Mouse (Mus musculus): ENCODE measurements around the gene Fam83f.

Gene Fam83f

DNA sequence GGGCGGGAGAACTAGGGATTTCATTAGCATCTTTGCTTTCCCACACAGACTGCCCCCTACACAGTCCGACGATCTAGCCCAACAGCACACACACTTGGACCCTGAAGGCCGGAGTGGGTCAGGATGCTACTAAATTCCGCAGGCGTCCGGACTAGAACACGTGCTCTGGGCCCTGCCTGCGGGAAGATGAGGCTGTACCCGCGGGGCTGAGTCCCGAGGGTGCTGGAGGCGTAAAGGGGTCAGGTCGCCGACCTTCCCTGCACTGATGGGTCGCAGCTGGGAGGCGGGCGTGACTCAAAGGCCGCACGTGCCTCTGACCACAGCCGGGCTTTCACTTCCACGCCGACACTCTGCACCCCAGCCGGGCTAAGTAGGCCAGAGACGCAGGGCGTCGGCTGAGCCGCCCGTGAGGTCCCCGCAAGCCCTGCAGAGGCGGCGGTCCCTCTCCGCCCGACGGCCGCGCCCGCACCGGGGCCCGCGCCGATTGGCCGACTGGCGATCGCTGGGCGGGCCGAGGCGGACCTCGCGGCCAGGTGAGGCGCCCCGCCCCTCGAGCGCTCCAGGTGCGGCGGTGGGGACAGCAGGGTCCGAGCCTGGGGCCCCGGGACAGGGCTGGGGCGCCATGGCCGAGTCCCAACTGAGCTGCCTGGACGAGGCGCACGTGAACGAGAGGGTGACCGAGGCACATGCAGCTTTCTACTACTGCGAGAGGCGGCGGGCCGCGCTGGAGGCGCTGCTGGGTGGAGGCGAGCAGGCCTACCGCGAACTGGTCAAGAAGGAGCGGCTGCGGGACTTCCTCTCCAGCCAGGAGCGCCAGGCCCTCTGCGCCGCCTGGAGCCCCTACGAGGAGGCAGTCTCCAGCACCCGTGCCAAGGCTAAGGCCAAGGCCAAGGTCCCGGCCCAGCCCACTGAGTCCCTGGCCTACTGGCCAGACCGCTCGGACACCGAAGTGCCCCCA lies at the start of gene Fam83f:
Fam83f (plus strand) TSS at position 553 of the 958 bp plus-strand sequence.
- peak; percentile 64 to 70 for DNase-seq (ENCODE audit: low read depth in 1 of 2, low spot score in 2 of 2)

DNA sequence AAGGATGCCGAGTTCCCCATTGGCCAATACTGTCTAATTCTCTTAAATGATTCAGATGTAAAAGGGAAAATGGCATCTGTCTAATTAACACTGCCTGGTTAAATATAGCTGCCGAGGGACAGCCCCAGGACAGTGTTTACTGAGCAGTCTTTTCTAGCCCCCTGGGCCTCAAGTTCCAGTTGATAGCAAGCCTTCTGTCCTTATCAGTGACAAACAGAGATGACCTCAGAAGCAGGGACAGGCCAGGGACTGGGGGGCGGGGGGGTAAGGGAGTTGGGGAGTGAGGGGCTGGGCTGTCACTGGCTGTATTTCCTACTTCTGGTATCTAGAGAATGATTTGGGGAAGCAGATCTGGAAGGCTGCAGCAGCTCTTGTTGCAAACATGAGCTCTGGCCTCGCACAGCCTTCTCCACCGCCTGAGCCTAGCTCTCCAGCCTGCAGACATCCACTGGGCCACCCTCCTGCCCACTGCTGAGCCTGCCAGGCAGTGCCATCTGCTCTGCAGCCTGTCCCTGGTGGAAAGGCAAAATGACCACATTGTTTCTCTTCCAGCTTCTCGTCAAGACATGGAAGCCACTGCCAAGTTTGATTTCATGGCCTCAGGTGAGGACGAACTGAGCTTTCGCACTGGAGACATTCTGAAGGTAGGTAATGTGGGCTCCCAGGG lies 48.3 kb upstream of the Fam83f start:
- no peak for DNase-seq (ENCODE audit: low read depth in 1 of 2, low spot score in 2 of 2)

DNA sequence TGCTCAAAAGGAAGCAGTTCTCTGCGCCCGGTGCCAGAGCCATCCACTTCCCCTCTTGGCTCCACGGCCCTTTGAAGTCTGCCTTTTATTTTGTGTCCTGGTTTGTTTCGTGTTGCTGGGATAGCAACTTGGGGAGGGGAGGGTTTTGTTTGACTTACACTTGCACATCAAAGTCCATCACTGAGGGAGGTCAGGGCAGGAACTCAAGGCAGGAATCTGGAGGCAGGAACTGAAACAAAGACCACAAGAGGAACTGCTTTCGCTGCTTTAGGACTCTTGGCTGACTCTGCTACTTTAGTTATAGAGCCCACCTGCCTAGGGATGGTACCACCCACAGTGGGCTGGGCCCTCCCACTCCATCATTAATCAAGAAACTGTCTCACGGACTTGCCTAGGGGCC lies 45.2 kb upstream of the Fam83f start:
- no peak for DNase-seq (ENCODE audit: low read depth in 1 of 2, low spot score in 2 of 2)

DNA sequence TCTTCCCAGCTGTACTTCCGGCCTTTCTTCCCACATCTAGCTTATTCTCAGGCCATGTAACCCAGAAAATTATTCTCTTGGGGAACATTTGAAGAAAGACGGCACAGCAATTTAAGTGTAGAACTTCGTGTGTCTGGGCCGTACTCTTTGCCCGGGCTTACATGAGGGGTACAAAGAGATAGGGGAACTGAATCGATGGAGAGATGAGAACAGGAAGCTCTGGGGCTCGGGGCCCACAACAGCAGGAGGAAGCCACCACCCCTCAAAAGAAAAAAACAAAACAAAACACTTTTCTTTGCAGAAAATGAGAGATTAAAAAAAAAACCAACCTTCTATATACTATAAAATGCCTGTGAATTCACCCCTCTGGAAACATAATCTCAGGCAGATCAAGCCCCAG lies 41.5 kb upstream of the Fam83f start:
- no peak for DNase-seq (ENCODE audit: low read depth in 1 of 2, low spot score in 2 of 2)

DNA sequence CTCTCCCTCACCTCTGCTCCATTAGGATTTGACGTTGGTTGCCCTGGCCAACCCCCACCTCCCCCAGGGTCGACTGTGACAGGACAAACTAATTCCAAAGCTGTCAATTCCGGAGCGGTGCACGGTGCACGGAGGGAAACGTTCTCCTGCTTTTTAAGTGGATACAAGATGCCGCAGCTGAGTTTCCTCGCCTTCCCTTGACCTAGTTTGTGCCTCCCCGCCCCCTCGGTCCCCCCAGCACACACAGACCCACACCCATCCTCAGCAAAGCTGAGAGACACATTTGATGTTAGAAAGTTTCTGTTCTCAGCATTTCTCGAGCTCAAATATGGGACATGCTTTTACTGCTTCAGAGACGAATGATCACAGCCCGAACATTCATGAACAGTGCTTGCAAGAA lies 40.9 kb upstream of the Fam83f start:
- DNase-seq (ENCODE audit: low read depth in 1 of 2, low spot score in 2 of 2): no peak

DNA sequence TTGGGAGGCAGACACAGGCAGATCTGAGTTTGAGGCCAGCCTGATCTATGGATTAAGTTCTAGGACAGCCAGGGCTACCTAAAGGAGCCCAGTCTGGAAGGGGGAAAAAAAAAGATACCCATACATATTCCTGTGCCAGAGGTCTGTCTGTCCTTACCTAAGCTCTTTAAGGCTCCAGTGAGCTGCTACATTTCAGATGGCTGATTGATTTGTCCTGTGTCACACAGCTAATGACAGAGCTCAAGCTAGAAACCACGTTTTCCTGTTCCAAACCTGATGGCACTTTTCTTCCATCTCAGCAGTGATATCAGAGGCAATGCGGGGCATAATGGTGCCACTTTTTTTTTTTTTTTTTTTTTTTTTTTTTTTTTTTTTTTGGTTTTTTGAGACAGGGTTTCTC lies 40.3 kb upstream of the Fam83f start:
- DNase-seq (ENCODE audit: low read depth in 1 of 2, low spot score in 2 of 2): no peak

DNA sequence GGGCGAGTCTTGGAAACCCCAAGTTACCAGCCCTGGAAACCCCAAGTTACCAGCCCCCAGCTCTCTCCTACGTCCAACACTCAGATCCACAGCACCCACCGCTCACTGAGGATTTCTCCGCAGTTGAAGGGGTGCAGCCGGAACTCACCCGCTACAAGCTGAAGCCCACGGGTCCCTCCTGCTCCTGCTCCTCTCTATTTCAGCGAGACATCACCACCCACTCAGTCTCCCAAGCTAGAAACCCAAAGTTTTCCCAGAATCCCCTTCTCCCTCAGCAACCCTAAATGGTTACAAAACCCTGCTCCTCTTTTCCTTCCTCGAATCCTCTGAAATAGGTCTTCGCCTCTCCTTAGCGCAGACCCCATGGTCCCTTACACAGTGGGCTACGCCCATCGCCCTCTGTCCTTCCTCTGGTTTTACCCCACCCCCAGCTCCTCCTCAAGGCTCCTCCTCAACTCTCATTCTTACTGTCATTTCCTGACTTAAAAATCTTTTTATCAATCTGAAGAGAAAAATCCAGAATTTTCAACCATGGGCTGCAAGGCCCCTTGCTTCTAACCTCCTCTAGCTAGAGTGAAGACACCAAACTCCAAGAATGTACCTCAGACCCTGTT lies 39.3 kb upstream of the Fam83f start:
- no peak for DNase-seq (ENCODE audit: low read depth in 1 of 2, low spot score in 2 of 2)

DNA sequence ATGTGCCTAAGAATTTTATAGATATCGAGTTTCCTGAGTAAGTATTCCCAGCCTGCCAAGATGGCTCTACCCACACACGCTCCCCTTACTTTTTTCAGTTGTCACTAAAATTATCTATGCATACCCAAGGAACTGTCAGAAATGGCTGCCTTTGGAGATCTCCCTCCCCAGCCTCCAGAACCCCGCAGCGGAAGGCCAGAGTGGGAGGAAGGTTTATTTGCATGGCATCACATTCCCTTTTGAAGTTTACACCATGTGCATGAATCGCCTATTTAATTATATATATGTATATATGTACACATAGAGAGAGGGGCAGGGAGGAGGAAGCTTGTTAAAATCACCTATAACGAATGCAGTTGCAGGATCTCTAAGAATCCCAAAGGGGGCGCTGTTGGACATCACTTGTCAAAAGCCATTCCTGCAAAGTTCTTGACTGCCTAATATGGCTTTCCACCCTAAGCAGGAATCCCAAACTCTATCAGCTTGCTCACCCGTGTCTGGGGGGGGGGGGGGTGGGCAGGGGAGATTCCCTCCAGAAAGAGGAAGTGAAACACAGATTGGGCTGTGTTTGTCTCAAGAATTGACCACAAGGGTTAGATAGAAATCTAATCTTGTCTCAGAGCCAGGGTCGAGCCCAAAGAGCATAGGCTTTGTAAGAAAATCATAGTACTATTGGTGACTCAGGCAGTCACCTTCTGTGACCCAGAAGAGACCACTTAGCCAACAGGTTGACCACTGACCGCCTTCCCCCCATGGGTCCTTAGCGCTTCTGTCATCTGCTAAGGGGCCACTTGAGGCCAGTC lies 37.1 kb upstream of the Fam83f start:
- peak; percentile 34 to 38 for DNase-seq (ENCODE audit: low read depth in 1 of 2, low spot score in 2 of 2)

DNA sequence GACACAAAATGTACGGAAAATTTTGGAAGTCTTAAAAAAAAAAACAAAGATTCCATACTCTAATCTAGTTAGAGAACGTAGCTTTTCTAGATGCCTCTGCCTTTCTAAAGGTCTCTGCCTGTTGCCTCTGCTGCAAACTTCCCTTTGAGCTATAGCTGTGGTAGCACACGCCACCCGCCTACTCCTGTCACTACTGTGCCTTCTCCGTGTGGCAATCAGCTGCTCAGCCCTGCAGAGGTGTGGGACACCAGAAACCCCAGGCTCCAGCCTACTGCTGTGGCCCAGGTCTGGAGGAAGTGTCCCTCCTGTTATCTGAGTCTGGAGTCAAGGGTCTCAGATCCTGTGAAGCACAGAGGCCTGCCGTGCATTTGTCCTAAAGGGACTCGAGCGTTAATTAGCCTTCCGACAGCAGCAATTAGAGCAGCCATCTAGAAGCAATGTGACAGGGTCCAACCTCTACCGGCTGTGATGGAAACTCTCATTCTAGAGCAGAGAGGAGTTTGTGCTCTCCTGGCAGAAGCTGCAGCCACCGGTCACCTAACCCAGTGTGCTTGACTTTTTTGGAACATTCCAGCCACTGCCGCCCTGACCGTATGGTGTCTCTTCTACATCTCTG lies 34.8 kb upstream of the Fam83f start:
- DNase-seq (ENCODE audit: low read depth in 1 of 2, low spot score in 2 of 2): no peak

DNA sequence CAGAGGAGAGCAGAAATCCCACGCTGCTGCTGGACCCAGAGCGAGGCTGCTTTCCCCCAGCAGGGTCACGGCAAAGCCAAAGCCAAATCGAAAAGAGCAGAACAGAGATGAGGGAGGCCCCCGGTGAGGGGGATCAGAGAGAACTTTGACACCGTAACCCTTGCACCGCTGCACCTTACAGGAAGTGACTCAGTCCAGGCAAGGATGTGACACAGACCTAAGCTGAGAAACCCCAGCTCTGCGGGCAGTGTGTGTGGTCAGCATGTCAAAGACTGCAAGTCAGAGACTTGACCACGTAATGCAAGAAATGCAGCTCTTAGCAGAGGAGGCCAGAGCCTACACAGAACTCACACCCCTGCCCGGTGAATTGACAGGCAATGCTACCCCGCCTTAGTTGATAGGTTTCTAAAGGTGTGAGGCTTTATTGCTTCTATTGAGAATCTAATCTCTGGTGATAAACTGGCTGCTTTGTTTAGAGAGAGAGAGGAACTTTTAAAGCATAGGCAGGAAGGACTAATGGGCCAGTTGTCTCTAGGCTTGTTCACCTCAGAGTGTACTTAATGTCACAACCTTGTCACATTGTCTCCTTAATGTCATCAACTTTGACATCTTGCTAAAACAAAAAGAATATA lies 32.5 kb upstream of the Fam83f start:
- peak in 1 of 2 experiments; percentile 39 for DNase-seq (ENCODE audit: low read depth in 1 of 2, low spot score in 2 of 2)

DNA sequence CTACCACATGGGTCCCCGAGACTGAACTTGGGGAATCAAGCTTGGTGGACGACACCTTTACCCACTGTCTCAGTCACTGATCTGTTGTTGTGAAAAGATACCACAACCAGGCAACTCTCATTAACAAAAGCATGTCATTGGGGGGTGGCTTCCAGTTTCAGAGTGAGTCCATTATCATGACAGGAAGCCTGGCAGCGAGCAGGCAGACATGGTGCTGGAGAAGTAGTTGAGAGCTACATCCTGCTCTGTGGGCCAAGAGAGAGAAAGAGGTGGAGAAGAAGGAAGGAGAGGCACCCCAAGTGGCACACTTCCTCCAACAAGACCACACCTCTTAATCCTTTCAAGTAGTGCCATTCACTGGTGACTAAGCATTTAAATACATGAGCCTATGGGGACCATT lies 31.8 kb upstream of the Fam83f start:
- no peak for DNase-seq (ENCODE audit: low read depth in 1 of 2, low spot score in 2 of 2)

DNA sequence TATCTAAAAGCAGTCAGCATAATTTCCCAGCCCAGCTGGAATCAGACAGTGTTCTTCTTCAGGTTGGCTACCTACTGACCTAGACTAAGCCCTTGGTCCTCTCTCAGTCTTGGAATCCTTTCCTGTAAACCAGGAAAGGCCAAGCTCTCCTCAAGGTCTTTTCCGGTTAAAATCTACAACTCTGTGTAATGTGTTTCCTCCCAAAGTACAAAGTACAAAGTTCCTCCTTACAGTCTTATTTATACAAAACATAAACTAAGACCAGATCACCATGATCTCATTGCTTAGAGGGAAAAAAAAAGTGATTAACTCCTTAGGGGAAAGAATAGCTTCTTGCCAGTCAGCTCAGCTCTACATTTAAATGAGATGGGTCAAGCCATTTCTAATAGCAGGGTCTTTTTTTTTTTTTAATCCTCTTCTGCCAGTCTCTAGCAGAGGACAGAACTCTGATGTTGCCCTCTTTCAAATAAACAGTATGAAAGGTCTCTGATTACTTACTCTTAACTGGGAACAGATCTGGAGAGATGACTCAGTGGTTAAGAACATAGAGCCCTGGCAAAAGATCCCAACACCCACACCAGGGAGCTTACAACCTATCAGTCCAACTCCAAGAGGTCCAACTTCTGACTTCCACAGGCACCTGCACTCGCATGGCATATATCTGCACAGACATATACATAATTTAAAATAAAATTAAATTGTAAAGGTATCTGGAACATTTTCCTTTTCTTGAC lies 29.8 kb upstream of the Fam83f start:
- no peak for DNase-seq (ENCODE audit: low read depth in 1 of 2, low spot score in 2 of 2)

DNA sequence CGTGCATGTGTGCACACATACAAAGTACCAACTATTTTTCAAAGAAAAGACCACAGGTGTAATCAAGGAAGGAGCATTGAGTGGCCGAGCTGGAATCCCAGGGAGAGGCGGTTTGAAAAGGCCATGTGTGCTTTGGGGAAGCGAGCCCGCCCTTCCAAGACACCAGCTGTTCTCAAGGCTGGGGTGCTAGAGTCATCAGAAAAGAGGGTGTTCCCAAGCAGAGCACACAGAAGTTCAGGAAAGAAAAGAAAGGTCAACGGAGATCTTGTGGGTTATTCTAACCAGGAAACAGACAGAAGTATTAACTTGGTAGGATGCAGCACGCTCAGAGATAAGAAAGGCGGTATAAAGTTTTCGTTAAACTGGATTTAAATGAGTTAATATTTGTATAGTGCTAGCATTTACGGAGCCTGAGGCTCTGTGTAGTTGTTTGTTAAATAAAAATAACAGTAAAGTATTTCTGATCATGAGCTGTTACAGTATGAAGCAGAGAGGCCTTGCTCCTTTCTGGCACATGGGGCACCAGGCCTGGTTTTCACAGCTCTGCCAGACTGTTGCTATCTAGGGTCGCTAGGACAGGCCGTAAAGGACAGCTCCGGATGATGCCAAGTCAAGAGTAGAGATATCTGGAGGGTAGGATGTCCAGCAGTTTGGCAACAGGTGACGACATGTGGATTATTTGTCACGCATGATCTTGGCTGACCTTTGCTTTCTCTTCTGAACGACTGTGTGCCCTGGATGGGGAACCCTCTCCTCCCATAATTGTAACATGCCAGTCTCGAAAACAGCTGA lies 26.4 kb upstream of the Fam83f start:
- no peak for DNase-seq (ENCODE audit: low read depth in 1 of 2, low spot score in 2 of 2)

DNA sequence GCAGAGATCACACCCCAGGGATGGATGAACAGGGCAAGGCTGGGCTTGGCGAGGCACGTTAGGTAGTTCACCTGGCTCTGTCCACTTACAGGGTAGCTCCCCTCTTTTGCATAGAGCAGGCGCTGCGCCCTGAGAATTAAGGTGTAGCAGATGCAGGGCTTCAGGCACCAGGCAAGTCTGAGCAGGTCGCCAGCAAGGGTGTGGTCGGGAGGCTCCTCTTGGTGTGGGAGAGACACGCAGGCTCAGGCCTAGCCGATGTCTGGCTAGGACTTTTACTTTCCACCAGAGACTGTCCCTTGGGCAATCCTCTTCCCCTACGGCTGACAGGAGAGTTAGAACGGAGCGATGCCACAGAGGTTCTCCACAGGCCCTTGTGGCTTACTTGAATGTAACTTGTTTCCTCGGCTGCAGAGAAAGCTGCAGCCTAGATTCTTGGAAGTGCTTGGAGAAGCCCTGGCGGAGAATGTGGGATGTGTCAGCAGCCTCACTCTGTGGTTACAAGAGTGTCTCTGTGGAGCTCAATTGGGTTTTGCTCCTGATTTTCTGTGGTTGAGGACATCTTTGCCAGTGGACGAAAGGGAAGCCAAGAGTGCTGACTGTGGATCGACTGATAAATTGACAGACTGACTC lies 22.6 kb upstream of the Fam83f start:
- DNase-seq (ENCODE audit: low read depth in 1 of 2, low spot score in 2 of 2): no peak

DNA sequence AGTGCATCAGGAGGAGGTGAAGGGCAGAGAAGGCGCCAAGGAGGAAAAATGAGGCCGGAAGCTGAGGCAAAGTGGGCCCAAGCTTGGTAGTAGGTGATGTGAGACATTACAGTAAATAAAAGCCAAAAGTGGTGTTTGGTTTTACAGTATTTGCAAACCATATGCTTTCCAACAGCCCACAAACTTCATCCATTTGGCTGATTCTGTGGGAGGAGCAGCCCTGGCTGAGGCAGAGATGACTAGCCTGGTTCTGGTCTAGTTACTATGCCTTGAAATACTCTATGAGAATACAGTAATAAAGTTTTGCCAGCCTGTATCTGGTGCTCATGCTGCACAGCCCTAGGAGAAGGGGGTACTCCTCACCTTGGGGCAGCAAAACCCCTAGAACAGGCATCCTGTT lies 21.2 kb upstream of the Fam83f start:
- DNase-seq (ENCODE audit: low read depth in 1 of 2, low spot score in 2 of 2): no peak

DNA sequence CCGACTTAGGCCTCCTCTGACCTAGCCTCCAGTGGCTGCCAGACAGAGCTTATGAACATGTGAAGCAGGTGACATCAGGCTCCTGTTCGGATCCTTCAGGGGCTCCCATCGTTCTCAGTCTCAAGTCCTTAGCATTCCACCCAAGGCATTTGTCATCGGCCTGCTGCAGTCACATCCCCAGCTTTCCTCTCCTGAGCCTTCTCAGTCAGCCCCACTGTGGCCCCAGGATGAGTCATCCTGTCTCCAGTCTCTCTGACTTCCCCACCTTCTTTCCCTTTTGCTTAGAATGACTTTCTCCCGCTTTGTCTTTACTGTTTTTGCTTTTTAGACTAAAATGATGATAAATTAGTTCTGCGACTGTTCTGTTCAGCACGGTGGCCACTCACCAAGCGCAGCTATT lies 17.8 kb upstream of the Fam83f start:
- DNase-seq (ENCODE audit: low read depth in 1 of 2, low spot score in 2 of 2): no peak

DNA sequence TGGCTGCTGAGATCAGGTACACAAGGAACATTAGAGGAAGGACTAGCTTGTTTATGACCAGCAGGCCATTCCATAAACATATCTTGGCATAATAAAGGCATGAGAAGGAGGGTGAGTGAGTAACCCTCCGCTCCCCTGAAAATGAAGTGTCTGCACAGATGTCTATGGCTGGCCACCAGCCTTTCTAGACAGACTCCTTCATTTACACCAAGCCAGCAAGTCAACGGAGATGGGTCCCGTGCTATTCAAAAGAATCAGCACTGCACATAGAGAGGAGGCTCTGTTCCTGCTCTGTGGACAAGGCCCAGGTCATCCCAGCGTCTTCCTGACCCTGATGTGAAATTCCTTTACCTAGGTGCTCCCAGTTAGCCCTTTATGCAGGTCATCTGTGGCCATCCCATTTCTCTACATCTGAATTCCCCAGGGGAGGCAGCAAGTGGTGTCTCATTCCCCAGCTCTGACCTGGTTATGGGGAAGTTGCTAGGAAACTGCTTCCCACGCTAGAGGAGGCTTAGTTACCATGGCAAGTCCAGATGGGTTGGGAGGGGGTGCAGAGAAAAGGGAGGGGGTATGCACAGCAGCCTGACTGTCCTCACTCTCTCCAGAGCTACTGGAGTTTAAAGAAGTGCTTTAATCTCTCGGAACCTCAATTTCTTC lies 12.7 kb upstream of the Fam83f start:
- no peak for DNase-seq (ENCODE audit: low read depth in 1 of 2, low spot score in 2 of 2)

DNA sequence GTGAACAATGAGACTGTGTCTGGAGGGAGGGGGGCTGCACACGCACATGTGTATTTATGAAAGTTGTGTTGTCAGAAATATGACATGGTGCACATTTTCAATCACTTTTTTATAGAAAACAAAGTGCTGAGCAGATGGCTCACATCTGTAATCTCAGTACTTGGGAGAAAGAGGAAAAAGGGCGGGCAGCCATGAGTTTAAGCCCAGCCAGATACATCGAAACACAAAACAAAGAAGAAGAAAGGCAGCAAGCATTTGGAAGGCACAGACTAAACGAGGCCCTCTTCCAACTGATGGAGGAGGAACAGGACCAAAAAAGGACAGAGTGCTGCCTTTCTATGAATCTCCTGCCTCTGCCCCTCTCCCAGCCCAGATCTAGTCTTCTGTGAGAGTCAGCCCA lies 10.7 kb upstream of the Fam83f start:
- no peak for DNase-seq (ENCODE audit: low read depth in 1 of 2, low spot score in 2 of 2)

Measured in monocyte, adult 2 months (primary cell).